Mouse (Mus musculus) erythroid progenitor cell, adult 5-6 weeks (primary cell): ENCODE measurements around the gene St6galnac3. TPM values are rescaled to one million over a fixed set of nuclear protein-coding genes. Genes with fewer than 3 reads are reported as not detected.

Source experiments
- ATAC-seq: replicated peaks from 2 replicates; pipeline ENCODE4 v1.8.0; 2016; ENCODE audit warnings: moderate number of reproducible peaks, mild to moderate bottlenecking, moderate TSS enrichment, inconsistent platforms; ENCODE audit not compliant: poor library complexity, low FRiP score, severe bottlenecking
- total RNA-seq, 2 experiments: library from RNA; stranded (forward) in 1 of 2; stranded (reverse) in 1 of 2; fragments of 150-400 nt in 1 of 2; fragments of 186-747, 209-891 nt in 1 of 2; gene quantifications; 2 replicates each; pipeline versions ENCODE4 v1.2.3 to v1.2.4; 2015 to 2017; ENCODE audit warnings: low replicate concordance in 2 of 2

Gene St6galnac3
- total RNA-seq, 2 experiments from 2014 or later, result 5.4 to 10.7 TPM

GRCm38 (mm10) chr3:153200801-153201200, 524.2 kb downstream of the St6galnac3 start:
- no peak for ATAC-seq

- ATAC-seq, result no peak
Measured at GRCm38 (mm10) chr3:153200076-153200475, 524.9 kb downstream of the St6galnac3 start.

- ATAC-seq, result no peak
Measured at GRCm38 (mm10) chr3:153199251-153199650, 525.7 kb downstream of the St6galnac3 start.

- ATAC-seq, result no peak
Measured at GRCm38 (mm10) chr3:153198514-153198913, 526.5 kb downstream of the St6galnac3 start.

- no peak for ATAC-seq
Measured at GRCm38 (mm10) chr3:153193025-153193424, 531.9 kb downstream of the St6galnac3 start.

GRCm38 (mm10) chr3:153190742-153191141, 534.2 kb downstream of the St6galnac3 start:
- ATAC-seq, result no peak

- ATAC-seq, result no peak
Measured at GRCm38 (mm10) chr3:153189685-153190467, 535.1 kb downstream of the St6galnac3 start.

- ATAC-seq, result no peak
Measured at GRCm38 (mm10) chr3:153188224-153188623, 536.8 kb downstream of the St6galnac3 start.

- ATAC-seq, result no peak
Measured at GRCm38 (mm10) chr3:153185117-153185516, 539.9 kb downstream of the St6galnac3 start.

- ATAC-seq, result no peak
Measured at GRCm38 (mm10) chr3:153181242-153181641, 543.7 kb downstream of the St6galnac3 start.

- no peak for ATAC-seq
Measured at GRCm38 (mm10) chr3:153176749-153177148, 548.2 kb downstream of the St6galnac3 start.

GRCm38 (mm10) chr3:153176325-153176724, 548.6 kb downstream of the St6galnac3 start:
- ATAC-seq, result no peak

- no peak for ATAC-seq
Measured at GRCm38 (mm10) chr3:153174336-153175033, 550.5 kb downstream of the St6galnac3 start.

GRCm38 (mm10) chr3:153173567-153173966, 551.4 kb downstream of the St6galnac3 start:
- no peak for ATAC-seq

GRCm38 (mm10) chr3:153170146-153170545, 554.8 kb downstream of the St6galnac3 start:
- no peak for ATAC-seq

GRCm38 (mm10) chr3:153169744-153170143, 555.2 kb downstream of the St6galnac3 start:
- ATAC-seq, result no peak

GRCm38 (mm10) chr3:153161676-153162075, 563.3 kb downstream of the St6galnac3 start:
- no peak for ATAC-seq

- no peak for ATAC-seq
Measured at GRCm38 (mm10) chr3:153160683-153161082, 564.3 kb downstream of the St6galnac3 start.

GRCm38 (mm10) chr3:153148887-153149286, 576.1 kb downstream of the St6galnac3 start:
- ATAC-seq, result peak; percentile 79
